19 mouse cellular contexts compared by ENCODE assay signal in genomic region chr3:146927311-146928015, GRCm38 (mm10).
"Had no signal": no experiment of that assay in that cellular context is flagged by ENCODE, and none has a peak within 500 bp of the region (broad histone marks: within the 10 kb centered on the region; RNA-seq: fewer than 3 reads in every experiment).

No protein-coding gene starts in this region.

- ATAC-seq: midbrain, embryonic 16.5 days had no signal

- H3K4me1 ChIP-seq: midbrain, embryonic 10.5 days; midbrain, embryonic 12.5 days; neural tube, embryonic 13.5 days; neural tube, embryonic 15.5 days had no signal

- H3K4me3 ChIP-seq: midbrain, embryonic 10.5 days; midbrain, embryonic 12.5 days; myocyte; neural tube, embryonic 13.5 days; neural tube, embryonic 15.5 days had no signal

- H3K9me3 ChIP-seq: midbrain, embryonic 10.5 days; midbrain, embryonic 12.5 days; neural tube, embryonic 13.5 days; neural tube, embryonic 15.5 days had no signal

- H3K27me3 ChIP-seq: midbrain, embryonic 12.5 days; neural tube, embryonic 13.5 days; neural tube, embryonic 15.5 days had no signal

- H3K4me2 ChIP-seq: lung, embryonic 14.5 days; midbrain, embryonic 12.5 days; neural tube, embryonic 13.5 days; neural tube, embryonic 15.5 days had no signal

- H3K36me3 ChIP-seq: midbrain, embryonic 10.5 days had no signal

- H3K9ac ChIP-seq: lung, embryonic 14.5 days; midbrain, embryonic 12.5 days; neural tube, embryonic 13.5 days; neural tube, embryonic 15.5 days had no signal

- DNase-seq: lung, adult 18-20 months; lung, embryonic 14.5 days; lung, postnatal 10 days; lung, postnatal 4 days; midbrain, embryonic 14.5 days; retina, postnatal 1 day; right cerebral cortex, adult 18-20 months; right cerebral cortex, postnatal 25 days; right cerebral cortex, postnatal 4 days; spleen, adult 18-20 months; thymus, adult 18-20 months; thymus, postnatal 14 days; thymus, postnatal 36 days had no signal

- H3K27ac ChIP-seq: midbrain, embryonic 10.5 days; midbrain, embryonic 12.5 days; neural tube, embryonic 13.5 days; neural tube, embryonic 15.5 days had no signal
